Mouse (Mus musculus) limb, embryonic 15.5 days (tissue): ENCODE results near the gene Nbr1. TPM values are rescaled to one million over a fixed set of nuclear protein-coding genes. Genes with fewer than 3 reads are reported as not detected.
"Not testable (repeated sequence)": the region's sequence is repeated elsewhere in the genome, so short reads cannot be mapped to it uniquely, and the experiment has no call there.

Experiments
- ATAC-seq: fragments of 200-750 bp; cut with Nextera tagmentation; 2 replicates; pipeline ENCODE4 v1.8.0; 2017; ENCODE audit warnings: low read depth, moderate TSS enrichment; ENCODE audit not compliant: insufficient number of reproducible peaks, low FRiP score, low TSS enrichment
- H3K27ac ChIP-seq: fragments of 300-500 bp; sonication (generic); 2 replicates; pipeline ENCODE4 v1.5.1; 2015; ENCODE audit warnings: moderate library complexity, mild to moderate bottlenecking, inconsistent platforms
- H3K27me3 ChIP-seq: fragments of 300-500 bp; sonication (generic); 2 replicates; pipeline ENCODE4 v1.6.1; 2015; ENCODE audit warnings: inconsistent platforms
- H3K36me3 ChIP-seq: fragments of 300-500 bp; sonication (generic); 2 replicates; pipeline ENCODE4 v1.6.1; 2015; ENCODE audit warnings: inconsistent platforms
- H3K4me1 ChIP-seq: fragments of 300-500 bp; sonication (generic); 2 replicates; pipeline ENCODE4 v1.6.1; 2015; ENCODE audit warnings: inconsistent platforms
- H3K4me2 ChIP-seq: fragments of 300-500 bp; sonication (generic); 2 replicates; pipeline ENCODE4 v1.6.1; 2015; ENCODE audit warnings: mild to moderate bottlenecking, inconsistent platforms
- H3K4me3 ChIP-seq: fragments of 300-500 bp; sonication (generic); 2 replicates; pipeline ENCODE4 v1.5.1; 2015; ENCODE audit warnings: mild to moderate bottlenecking, inconsistent platforms
- H3K9ac ChIP-seq: fragments of 300-500 bp; sonication (generic); 2 replicates; pipeline ENCODE4 v1.6.1; 2015; ENCODE audit warnings: inconsistent platforms
- H3K9me3 ChIP-seq: fragments of 300-500 bp; sonication (generic); 2 replicates; pipeline ENCODE4 v1.6.1; 2016; ENCODE audit warnings: inconsistent platforms
- WGBS: fragments of 180-500 bp; shearing (Covaris S2); methylation state at CpG from one replicate; pipeline ENCODE4 v1.1.7; 2015; 5-methylcytosine and 5-hydroxymethylcytosine counted together
- polyA plus RNA-seq: library from polyadenylated mRNA; unstranded; fragments of >200 nt; fragmentation: Nextera tagmentation; extraction: Ambion mirVana; gene quantifications from 2 replicates; pipeline ENCODE4 v1.2.1, GENCODE M21; 2015

Gene Nbr1
- polyA plus RNA-seq, 1 experiment from 2014 or later, result 72.6 TPM

DNA sequence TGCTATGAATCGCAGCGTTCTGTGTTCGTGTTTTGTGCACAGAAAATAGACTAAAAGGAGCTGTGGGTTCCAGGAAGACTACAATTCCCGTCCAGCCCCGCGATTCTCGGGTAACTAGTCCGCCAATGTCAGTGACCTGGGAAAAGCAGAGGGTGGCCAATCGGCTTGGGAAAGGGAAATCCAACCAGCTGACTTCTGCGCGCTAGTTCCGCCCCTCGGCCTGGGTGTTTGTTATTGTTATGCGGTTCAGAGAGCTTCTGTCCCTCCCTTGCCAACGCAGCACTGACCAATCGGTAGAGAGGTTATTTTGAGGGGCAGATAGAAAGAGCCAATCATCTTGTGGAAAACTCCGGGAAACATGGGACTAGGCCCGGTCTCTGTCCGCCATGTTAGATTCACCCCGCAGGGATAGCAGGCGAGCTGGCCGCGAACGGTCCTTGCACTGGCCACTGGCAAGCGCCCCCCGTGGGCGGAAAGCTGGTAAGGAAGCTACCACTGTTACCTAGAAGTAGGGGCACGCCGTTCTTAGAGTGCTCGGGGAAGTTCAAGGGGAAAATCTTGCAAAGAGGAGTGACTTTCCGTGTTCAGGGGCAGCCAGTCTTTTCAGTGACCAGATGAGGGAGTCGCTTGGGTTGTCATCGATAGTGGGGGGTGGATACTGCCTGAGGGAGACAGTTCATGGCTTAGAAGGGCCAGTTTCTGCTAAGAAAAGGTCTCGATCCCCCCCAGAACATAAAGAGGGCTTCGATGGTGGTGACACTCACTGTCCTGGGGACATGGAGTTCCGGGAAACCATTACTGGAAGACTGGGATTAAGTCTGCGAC lies 739 bp downstream of the Nbr1 start:
- Histone ChIP-seq H3K4me2 (peak overlapping the region; percentile 56), H3K4me1 (peaks cover 23% of the 10 kb centered on the region), H3K9me3 (no peaks in the 10 kb centered on the region), H3K4me3 (peak overlapping the region; percentile 77), H3K27ac (peak overlapping the region; percentile 96), H3K9ac (peak overlapping the region; percentile 71), H3K27me3 (no peaks in the 10 kb centered on the region), H3K36me3 (peaks cover 18% of the 10 kb centered on the region)
- peak; percentile 98 for ATAC-seq
- 0% methylated on average over 37 of the region's 37 CpGs for WGBS

DNA sequence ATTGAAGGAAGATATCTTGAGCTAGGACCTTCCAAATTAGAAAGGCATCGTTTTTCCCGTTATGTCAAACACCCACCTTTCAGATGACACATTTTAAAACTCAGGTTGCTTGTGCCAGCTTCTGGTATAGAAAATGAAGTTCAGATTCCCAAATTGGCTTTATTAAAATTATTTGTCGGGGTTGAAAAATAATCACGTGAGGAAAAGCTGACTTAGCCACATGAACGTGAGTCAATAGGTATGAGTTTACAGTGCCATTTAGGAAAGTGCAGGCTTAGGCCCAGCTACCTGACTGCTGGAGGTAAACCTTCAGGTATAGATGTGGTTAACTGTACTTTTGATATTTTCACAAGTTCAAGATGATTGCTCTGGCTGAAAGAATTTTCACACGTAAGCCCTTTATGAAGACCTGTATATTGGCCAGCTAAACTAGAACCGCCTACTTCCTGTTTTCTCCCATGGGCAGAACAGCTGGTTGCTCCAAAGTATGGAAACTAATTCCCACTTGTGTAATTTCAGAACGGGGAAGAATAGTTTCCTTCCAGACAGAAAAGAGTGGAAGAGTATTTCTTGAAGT lies 1.5 kb downstream of the Nbr1 start:
- peak overlapping the region; percentile 56 for H3K4me2 ChIP-seq
- peaks cover 23% of the 10 kb centered on the region for H3K4me1 ChIP-seq
- no peak for ATAC-seq
- WGBS, result 8% methylated on average over 8 of the region's 8 CpGs
- peaks cover 21% of the 10 kb centered on the region for H3K36me3 ChIP-seq
- no peaks in the 10 kb centered on the region for H3K27me3 ChIP-seq
- peak overlapping the region; percentile 77 for H3K4me3 ChIP-seq
- H3K27ac ChIP-seq, result peak overlapping the region; percentile 89
- H3K9ac ChIP-seq, result peak overlapping the region; percentile 71
- H3K9me3 ChIP-seq, result no peaks in the 10 kb centered on the region

DNA sequence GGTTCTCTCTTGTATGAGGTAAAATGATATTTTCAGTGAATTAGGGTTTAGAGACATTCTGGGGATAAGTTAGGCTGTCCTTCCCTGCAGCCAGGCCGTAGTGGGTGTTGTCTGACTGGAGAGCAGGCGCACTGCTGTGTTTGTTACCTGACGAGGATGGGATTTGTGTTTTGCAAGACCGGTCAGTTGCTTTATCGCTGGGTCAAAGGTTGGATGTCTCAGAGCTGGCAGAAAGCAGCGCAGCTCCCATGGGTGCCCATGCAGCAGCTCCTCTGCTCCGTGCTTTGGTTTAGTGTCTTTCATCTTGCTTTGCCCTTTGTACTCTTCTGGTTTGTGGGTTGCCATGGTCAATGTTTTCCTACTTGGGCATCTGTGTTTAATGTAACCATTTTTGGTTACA lies 4.6 kb downstream of the Nbr1 start:
- H3K27ac ChIP-seq, result no peak overlapping the region
- peaks cover 13% of the 10 kb centered on the region; the same call in 1 of the 2 replicates for H3K4me1 ChIP-seq
- peaks cover 45% of the 10 kb centered on the region for H3K36me3 ChIP-seq
- WGBS, result 90% methylated on average over 7 of the region's 7 CpGs
- H3K9ac ChIP-seq, result no peak overlapping the region
- H3K4me3 ChIP-seq, result no peak overlapping the region
- H3K4me2 ChIP-seq, result no peak overlapping the region
- no peaks in the 10 kb centered on the region for H3K9me3 ChIP-seq
- ATAC-seq, result no peak
- no peaks in the 10 kb centered on the region for H3K27me3 ChIP-seq

DNA sequence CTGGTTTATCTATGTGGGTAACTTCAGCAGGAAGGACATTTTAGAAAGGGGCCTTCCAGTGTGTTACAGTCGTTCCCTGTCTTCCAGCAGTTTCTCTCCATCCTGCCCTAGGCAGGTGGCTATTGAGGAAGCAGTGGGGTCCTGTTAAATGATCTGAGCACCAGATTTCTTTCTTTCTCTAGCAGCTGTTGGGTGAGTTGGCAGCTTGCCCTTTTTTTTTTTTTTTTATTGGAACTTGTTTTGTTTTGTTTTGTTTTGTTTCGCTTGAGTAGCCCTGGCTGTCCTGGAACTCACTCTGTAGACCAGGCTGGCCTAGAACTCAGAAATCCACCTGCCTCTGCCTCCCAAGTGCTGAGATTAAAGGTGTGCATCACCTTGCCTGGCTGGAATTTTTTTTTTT lies 5.0 kb downstream of the Nbr1 start:
- H3K4me2 ChIP-seq, result no peak overlapping the region
- no peak for ATAC-seq
- H3K9me3 ChIP-seq, result no peaks in the 10 kb centered on the region
- no peaks in the 10 kb centered on the region for H3K27me3 ChIP-seq
- peaks cover 13% of the 10 kb centered on the region; the same call in 1 of the 2 replicates for H3K4me1 ChIP-seq
- no peak overlapping the region for H3K4me3 ChIP-seq
- no peak overlapping the region for H3K27ac ChIP-seq
- peaks cover 48% of the 10 kb centered on the region for H3K36me3 ChIP-seq
- WGBS, result 55% methylated on average over 2 of the region's 2 CpGs
- no peak overlapping the region for H3K9ac ChIP-seq

DNA sequence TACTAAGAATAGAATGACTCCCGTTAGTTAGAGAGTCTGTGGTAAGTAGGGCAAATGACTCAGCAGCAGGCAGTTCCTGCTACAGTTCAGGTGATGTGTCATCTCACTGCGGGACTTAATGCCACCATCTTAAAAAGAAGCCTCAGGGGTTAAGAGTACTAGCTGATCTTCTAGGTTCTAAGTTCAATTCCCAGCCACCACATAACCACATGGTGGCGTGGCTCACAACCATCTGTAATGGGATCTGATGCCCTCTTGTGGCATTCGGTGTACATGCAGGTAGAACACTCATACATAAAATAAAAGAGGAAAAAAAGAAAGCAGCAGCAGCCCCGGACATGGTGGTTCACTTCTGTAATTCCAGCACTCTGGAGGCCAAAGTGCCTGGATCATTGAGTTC lies 10.4 kb downstream of the Nbr1 start:
- Histone ChIP-seq H3K4me1 (no peaks in the 10 kb centered on the region), H3K27me3 (no peaks in the 10 kb centered on the region), H3K9ac (no peak overlapping the region), H3K27ac (no peak overlapping the region), H3K9me3 (no peaks in the 10 kb centered on the region), H3K4me3 (no peak overlapping the region), H3K4me2 (no peak overlapping the region), H3K36me3 (peaks cover 70% of the 10 kb centered on the region)
- no peak for ATAC-seq
- 40% methylated on average over 5 of the region's 5 CpGs for WGBS

DNA sequence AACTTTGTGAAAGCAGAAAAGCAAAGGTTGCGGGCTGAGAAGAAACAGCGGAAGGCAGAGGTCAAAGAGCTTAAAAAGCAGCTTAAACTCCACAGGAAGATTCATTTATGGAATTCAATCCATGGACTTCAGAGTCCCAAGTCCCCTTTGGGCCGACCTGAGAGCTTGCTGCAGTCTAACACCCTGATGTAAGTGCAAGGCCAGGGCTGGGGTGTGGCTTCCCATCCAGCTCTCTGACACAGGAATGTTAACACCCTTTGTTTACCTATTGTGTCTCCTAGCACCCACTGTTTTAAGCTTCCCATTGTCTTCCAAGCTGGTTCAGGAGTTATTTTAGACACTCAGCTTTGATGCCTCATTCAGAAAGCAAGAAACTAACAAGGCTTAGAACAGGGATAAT lies 16.5 kb downstream of the Nbr1 start:
- Histone ChIP-seq H3K9me3 (no peaks in the 10 kb centered on the region), H3K4me1 (no peaks in the 10 kb centered on the region), H3K4me2 (no peak overlapping the region), H3K9ac (no peak overlapping the region), H3K27me3 (no peaks in the 10 kb centered on the region), H3K27ac (no peak overlapping the region), H3K4me3 (no peak overlapping the region), H3K36me3 (peaks cover 85% of the 10 kb centered on the region)
- WGBS, result 83% methylated on average over 3 of the region's 3 CpGs
- ATAC-seq, result no peak

DNA sequence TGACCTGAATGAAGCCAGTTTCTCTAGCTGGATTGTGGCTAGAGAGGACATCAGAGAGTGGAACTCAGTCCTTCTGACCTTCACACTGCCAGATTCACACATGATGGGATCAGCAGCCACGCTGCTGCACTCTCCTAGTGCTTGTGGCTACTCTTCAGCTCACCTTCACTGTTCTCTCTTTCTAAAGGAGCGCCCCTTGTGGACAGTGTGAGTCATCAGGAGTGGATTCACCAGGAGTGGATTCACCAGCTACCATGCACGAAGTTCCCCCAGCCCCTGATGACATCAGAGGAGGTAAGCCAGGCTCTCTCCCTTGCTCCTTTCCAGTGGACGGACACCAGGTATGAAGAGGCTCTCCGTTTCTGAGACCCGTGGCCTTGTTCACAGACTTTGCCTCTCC lies 24.2 kb downstream of the Nbr1 start:
- H3K9me3 ChIP-seq, result no peaks in the 10 kb centered on the region
- ATAC-seq, result no peak
- H3K9ac ChIP-seq, result no peak overlapping the region
- no peaks in the 10 kb centered on the region for H3K4me1 ChIP-seq
- no peak overlapping the region for H3K27ac ChIP-seq
- 77% methylated on average over 6 of the region's 6 CpGs for WGBS
- H3K27me3 ChIP-seq, result no peaks in the 10 kb centered on the region
- no peak overlapping the region for H3K4me3 ChIP-seq
- H3K36me3 ChIP-seq, result peaks cover 93% of the 10 kb centered on the region
- no peak overlapping the region for H3K4me2 ChIP-seq

DNA sequence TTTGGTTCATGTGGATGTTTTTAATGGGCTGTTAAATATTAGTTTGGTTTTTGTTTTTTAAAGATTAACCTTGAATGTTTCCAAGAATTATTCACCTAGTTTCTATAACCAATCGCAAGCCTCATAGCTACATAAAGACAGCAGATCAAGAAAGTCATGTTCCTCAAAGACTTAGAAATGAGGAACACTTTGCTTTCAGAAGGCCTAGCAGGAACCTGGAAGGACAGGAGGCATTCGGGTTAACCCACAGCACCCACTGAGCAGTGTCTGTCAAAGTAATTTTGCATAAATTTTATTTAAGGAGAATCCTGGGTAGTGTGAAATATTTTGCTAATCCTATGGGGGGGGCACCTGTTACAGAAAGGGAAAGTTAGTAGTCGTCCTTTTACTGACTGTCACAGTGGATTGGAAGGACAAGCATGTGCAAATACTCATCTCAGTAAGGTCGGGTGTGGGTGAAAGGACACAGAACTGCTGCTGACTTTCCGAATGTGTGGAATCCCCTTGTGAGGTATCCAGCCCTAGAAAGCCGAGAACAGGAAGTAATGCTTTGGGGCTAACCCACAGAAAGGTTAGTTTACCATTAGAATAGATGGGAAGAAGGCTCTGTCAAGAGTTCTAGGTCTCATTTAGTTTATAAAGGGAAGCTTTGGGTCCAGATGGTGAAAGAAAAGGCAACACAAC lies 29.3 kb downstream of the Nbr1 start:
- Histone ChIP-seq H3K9me3 (no peaks in the 10 kb centered on the region), H3K4me2 (no peak overlapping the region), H3K27ac (no peak overlapping the region), H3K27me3 (no peaks in the 10 kb centered on the region), H3K4me3 (no peak overlapping the region), H3K4me1 (0 out of 2 replicates have a peak, but pooled peaks cover 3% of the 10 kb centered on the region), H3K36me3 (peaks cover 44% of the 10 kb centered on the region), H3K9ac (no peak overlapping the region)
- WGBS, result 72% methylated on average over 6 of the region's 6 CpGs
- no peak for ATAC-seq

DNA sequence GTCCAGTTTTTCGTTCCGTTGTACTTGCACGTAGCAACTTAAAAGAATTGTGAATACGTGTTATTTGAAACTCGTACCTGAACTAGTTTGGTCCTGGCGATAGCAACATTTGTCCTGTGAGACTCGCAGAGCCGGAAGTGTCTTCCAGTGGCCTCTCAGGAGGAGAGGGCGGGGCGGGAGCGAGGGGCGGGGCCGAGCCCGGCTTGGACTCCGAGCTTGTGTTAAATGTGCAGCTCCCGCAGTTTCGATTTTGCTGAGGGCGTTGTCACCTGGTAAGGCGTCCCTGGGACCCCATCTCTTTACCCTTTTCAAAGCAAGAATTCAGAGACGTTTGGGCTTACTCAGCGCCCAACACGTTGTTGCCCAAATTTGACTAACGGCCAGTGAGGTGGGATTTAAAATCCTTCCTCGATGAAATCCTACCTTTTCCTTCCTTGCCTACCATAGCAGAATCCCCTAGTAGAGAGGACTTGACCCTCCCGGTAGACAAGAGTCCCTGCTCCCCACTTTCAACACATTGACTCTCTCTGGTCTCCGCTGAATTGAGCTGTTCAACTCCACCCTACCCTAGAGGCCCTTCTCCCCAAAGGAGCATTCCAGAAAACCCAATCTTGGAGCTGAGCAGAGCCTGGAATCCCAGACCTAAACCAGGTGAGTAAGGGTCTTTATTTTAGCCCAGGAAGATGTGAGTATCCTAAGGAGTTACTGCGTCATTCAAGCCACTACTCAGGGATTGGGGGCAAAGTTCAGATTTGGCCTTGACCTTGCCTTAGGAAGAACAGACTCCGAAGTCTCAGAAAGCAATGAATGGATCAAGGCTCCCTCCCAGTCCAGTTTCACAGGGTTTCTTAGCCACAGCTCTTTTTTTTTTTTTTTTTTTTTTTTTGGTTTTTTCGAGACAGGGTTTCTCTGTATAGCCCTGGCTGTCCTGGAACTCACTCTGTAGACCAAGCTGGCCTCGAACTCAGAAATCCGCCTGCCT lies 30.4 kb downstream of the Nbr1 start, which contains the start of gene Tmem106a:
Gene Tmem106a, plus strand, starts transcription at position 189 of the 982 bp plus-strand sequence.
- WGBS, result 17% methylated on average over 30 of the region's 31 CpGs
- H3K4me3 ChIP-seq, result peak within 1 kb of the TSS; percentile 41
- H3K4me1 ChIP-seq, result 0 out of 2 replicates have a peak, but pooled peaks cover 3% of the 10 kb centered on the region
- H3K36me3 ChIP-seq, result peaks cover 36% of the 10 kb centered on the region
- H3K27me3 ChIP-seq, result no peaks in the 10 kb centered on the region
- no peak within 1 kb of the TSS for H3K9ac ChIP-seq
- H3K27ac ChIP-seq, result no peak within 1 kb of the TSS
- no peaks in the 10 kb centered on the region for H3K9me3 ChIP-seq
- peak within 1 kb of the TSS; percentile 48 for H3K4me2 ChIP-seq
- no peak; the same call in 1 of the 2 replicates for ATAC-seq

DNA sequence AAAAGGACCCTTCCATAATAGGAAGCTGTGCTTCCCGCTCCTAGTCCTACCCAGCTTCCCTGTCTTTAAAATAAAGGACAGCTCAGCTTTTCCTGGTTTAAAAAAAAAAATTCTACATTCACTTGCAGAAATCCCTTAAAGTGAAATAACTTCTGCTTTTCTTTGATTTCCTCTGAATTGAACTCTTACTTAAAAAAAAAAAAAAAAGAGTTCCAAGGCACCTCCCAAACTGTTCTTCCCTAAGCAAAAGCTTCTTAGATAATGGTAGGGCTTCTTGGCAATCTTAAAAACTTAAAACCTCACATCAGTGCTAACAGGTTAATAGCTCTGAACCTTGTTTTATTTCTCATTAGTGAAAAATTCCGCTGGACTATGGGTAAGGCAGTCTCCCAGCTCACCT lies 31.3 kb downstream of the Nbr1 start:
- peaks cover 27% of the 10 kb centered on the region for H3K36me3 ChIP-seq
- H3K9me3 ChIP-seq, result no peaks in the 10 kb centered on the region
- 0 out of 2 replicates have a peak, but pooled peaks cover 3% of the 10 kb centered on the region for H3K4me1 ChIP-seq
- H3K27ac ChIP-seq, result no peak overlapping the region
- H3K27me3 ChIP-seq, result no peaks in the 10 kb centered on the region
- no peak for ATAC-seq
- H3K4me3 ChIP-seq, result no peak overlapping the region
- WGBS, result 87% methylated on average over 2 of the region's 2 CpGs
- H3K9ac ChIP-seq, result no peak overlapping the region
- no peak overlapping the region for H3K4me2 ChIP-seq

DNA sequence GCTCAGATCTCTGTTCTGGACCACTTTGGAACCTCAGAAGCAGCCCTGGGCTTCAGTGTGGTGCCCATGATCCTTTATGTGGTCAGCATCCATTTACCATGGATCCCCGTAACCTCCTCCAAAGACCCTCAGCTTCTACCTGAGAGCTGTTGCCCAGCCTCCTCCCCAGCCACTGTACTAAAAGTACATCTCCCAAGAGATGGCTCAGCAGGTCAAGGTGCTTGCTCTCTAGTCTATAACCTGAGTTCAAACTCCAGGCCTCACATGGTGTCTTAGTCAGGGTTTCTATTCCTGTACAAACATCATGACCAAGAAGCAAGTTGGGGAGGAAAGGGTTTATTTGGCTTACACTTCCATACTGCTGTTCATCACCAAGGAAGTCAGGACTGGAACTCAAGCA lies 33.1 kb downstream of the Nbr1 start:
- H3K4me3 ChIP-seq, H3K27me3 ChIP-seq, ATAC-seq, H3K27ac ChIP-seq, H3K4me1 ChIP-seq, H3K9me3 ChIP-seq, H3K4me2 ChIP-seq, H3K9ac ChIP-seq: not testable (repeated sequence)
- whole genome bisulfite sequencing, result 80% methylated on average over 1 of the region's 1 CpGs
- H3K36me3 ChIP-seq, result peaks cover 12% of the 10 kb centered on the region
